Mouse (Mus musculus): ENCODE data around the gene Unc93a. TPM values are rescaled to one million over a fixed set of nuclear protein-coding genes. Genes with fewer than 3 reads are reported as not detected.
"Not testable (repeated sequence)": the region's sequence is repeated elsewhere in the genome, so short reads cannot be mapped to it uniquely, and the experiment has no call there.

Gene Unc93a
- total RNA-seq, 2 experiments from 2014 or later = 0.12 TPM; not detected in 1

DNA sequence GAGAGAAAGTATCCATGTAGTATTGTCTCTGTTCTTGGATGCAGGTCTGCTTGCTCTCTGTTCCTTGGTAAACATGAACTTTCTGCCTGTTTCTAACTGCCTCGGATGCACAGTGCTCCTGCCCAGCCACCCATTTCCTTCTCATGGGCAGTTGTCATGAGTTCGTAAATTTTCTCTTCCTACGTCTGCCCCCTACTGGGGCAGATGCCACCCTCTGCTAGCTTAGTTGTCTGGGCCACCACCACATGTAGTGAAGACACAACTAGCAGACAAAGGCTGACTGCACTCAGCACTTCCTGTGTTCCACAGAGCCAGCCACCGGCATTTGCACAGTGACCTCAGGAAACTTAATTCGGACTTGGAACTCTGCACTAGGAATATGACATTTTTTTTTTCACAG lies 62.4 kb downstream of the Unc93a start:
- DNase-seq (ENCODE audit: low spot score in 2 of 2) = not testable (repeated sequence)

- not testable (repeated sequence) for DNase-seq (ENCODE audit: low spot score in 2 of 2)
These were observed 63.7 kb downstream of the Unc93a start for GRCm38 (mm10) chr17:13067864-13068385.

DNA sequence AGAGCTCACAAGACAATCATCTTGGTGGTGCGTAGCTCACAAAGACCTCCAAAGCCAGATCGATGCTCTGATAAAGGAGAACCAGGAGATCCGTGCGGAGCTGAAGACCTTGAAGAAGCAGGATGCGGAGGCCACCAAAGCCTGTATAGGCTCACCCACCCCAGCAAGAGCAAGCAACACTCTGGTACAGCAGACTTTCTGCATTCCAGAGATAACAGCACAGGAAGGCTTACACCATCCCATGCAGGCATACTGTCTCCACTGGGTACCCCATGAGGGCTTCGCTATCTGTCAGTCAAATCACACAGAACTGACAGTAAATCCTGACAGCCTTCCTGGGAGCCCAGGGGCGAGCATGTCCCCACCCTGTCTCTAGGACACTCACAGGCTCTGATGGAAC lies 68.7 kb downstream of the Unc93a start:
- not testable (repeated sequence) for DNase-seq (ENCODE audit: low spot score in 2 of 2)

- DNase-seq (ENCODE audit: low spot score in 2 of 2) = not testable (repeated sequence)
These were observed 70.8 kb downstream of the Unc93a start, which contains the start of gene Tcp10b for GRCm38 (mm10) chr17:13060804-13061203. TSS of gene Tcp10b (plus strand) at chr17:13061104.

Other genes starting within 250 kb of the Unc93a start
- gene Pnldc1, start 221.6 kb downstream of the Unc93a start, total RNA-seq (2021) = 1 to 10 TPM; 1.6 to 2.4 TPM
- 100 to 1,000 TPM; 185 to 193 TPM for gene Tcp1, start 216.1 kb downstream of the Unc93a start, total RNA-seq (2021)
- 10 to 100 TPM; 48.8 to 56.4 TPM for gene Mrpl18, start 215.5 kb downstream of the Unc93a start, total RNA-seq (2021)
- gene Acat3, start 191.2 kb downstream of the Unc93a start, total RNA-seq (2021) = 1 to 10 TPM; 2.7 to 3.3 TPM
- 10 to 100 TPM; 82.4 to 85.9 TPM for gene Acat2, start 171.1 kb downstream of the Unc93a start, total RNA-seq (2021)
- 10 to 100 TPM; 53.2 to 54.3 TPM for gene Wtap, start 137.6 kb downstream of the Unc93a start, total RNA-seq (2021)
- 100 to 1,000 TPM; 246 to 247 TPM for gene Sod2, start 125.0 kb downstream of the Unc93a start, total RNA-seq (2021)
- gene Gpr31b, start 79.5 kb downstream of the Unc93a start, total RNA-seq (2021) = not detected
- gene Tcp10b, start 70.7 kb downstream of the Unc93a start, total RNA-seq (2021) = under 1 TPM; 0.60 to 0.83 TPM
- gene Smok2a, start 89.4 kb upstream of the Unc93a start, total RNA-seq (2021) = not detected
- not detected for gene Smok2b, start 98.4 kb upstream of the Unc93a start, total RNA-seq (2021)
- under 1 TPM in 1 of 2 experiments, not detected in 1; 0.21 TPM for gene Tcp10c, start 222.8 kb upstream of the Unc93a start, total RNA-seq (2021)